13 mouse cellular contexts compared by ENCODE assay signal in genomic region chr16:8794952-8795351, GRCm38 (mm10). TPM values are rescaled to one million over a fixed set of nuclear protein-coding genes. Genes with fewer than 3 reads are reported as not detected.
A peak's percentile ranks its signal among the peaks of the same experiment; 100 is the strongest.
DNase-seq lines count a peak whose midpoint lies in the region; ATAC-seq and TF ChIP-seq lines count a peak whose summit lies in the region.
"Had no signal": no experiment of that assay in that cellular context is flagged by ENCODE, and none has a peak within 500 bp of the region (broad histone marks: within the 10 kb centered on the region; RNA-seq: fewer than 3 reads in every experiment).

No protein-coding gene starts in this region.

- no peaks in the 10 kb centered on the region for H3K4me1 ChIP-seq in forebrain, postnatal 0 days (ENCODE audit: insufficient read depth)
- H3K4me1 ChIP-seq in forebrain, embryonic 14.5 days (ENCODE audit: control insufficient read depth, insufficient read depth, low read length), result no peaks in the 10 kb centered on the region
- H3K4me1 ChIP-seq in lung, adult 2 months (ENCODE audit: control insufficient read depth, insufficient read depth, low read length), result no peaks in the 10 kb centered on the region
- H3K4me1 ChIP-seq: midbrain, embryonic 13.5 days; neural tube, embryonic 15.5 days had no signal

- no peaks in the 10 kb centered on the region for H3K27me3 ChIP-seq in forebrain, postnatal 0 days (ENCODE audit: insufficient read depth, low read length)
- H3K27me3 ChIP-seq in forebrain, embryonic 14.5 days (replicated peaks; ENCODE audit: control insufficient read depth, insufficient read depth, low read length), result no peaks in the 10 kb centered on the region
- H3K27me3 ChIP-seq: midbrain, embryonic 13.5 days; neural tube, embryonic 15.5 days had no signal

- TF ChIP-seq CTCF in forebrain, postnatal 0 days (IDR thresholded peaks at IDR 0.05; ENCODE audit: low read depth), result 0 out of 2 replicates have a peak, but pooled peaks have one; percentile 6
- TF ChIP-seq CTCF in lung, adult 2 months (IDR thresholded peaks at IDR 0.05; ENCODE audit: insufficient read depth, low read length), result 0 out of 2 replicates have a peak, but pooled peaks have one; percentile 2

- ATAC-seq in forebrain, postnatal 0 days, result no peak
- ATAC-seq in forebrain, embryonic 14.5 days, result no peak
- peak; percentile 94 for ATAC-seq in common myeloid progenitor, adult 5-6 weeks (replicated peaks; ENCODE audit: low read depth, poor library complexity, severe bottlenecking)
- peak; percentile 61; the same call in 1 of the 2 replicates for ATAC-seq in megakaryocyte-erythroid progenitor cell, adult 5-6 weeks (replicated peaks; ENCODE audit: low FRiP score, low TSS enrichment, poor library complexity, severe bottlenecking)
- ATAC-seq: midbrain, embryonic 13.5 days had no signal

- DNase-seq in forebrain, postnatal 0 days, result no peak
- no peak for DNase-seq in forebrain, embryonic 14.5 days (ENCODE audit: low spot score)
- no peak for DNase-seq in lung, adult 2 months
- no peak for DNase-seq in lung, postnatal 25 days (ENCODE audit: low spot score)
- no peak for DNase-seq in heart, adult 9 months (ENCODE audit: low spot score in 2 of 2)
- no peak for DNase-seq in adrenal gland, postnatal 10 days
- DNase-seq: cerebellum, postnatal 25 days; right cerebral cortex, postnatal 25 days had no signal

- no peaks in the 10 kb centered on the region for H3K36me3 ChIP-seq in forebrain, postnatal 0 days (ENCODE audit: insufficient read depth)
- H3K36me3 ChIP-seq in forebrain, embryonic 14.5 days (ENCODE audit: control insufficient read depth, insufficient read depth, low read length), result no peaks in the 10 kb centered on the region
- H3K36me3 ChIP-seq: midbrain, embryonic 13.5 days; neural tube, embryonic 15.5 days had no signal

- no peak overlapping the region for H3K9ac ChIP-seq in forebrain, postnatal 0 days
- H3K9ac ChIP-seq in forebrain, embryonic 14.5 days (ENCODE audit: low read length), result no peak overlapping the region
- H3K9ac ChIP-seq: hindbrain, embryonic 14.5 days; midbrain, embryonic 13.5 days; neural tube, embryonic 15.5 days had no signal

- no peak overlapping the region for H3K27ac ChIP-seq in forebrain, postnatal 0 days (ENCODE audit: low read depth, low read length)
- no peak overlapping the region for H3K27ac ChIP-seq in forebrain, embryonic 14.5 days (ENCODE audit: low read depth, low read length)
- H3K27ac ChIP-seq: hindbrain, embryonic 14.5 days; midbrain, embryonic 13.5 days; neural tube, embryonic 15.5 days had no signal

- 6% methylated on average over 3 of the region's 3 CpGs for WGBS in forebrain, postnatal 0 days
- 10% methylated on average over 3 of the region's 3 CpGs for WGBS in forebrain, embryonic 14.5 days
- 4% methylated on average over 3 of the region's 3 CpGs for WGBS in lung, adult 2 months

- H3K9me3 ChIP-seq in forebrain, postnatal 0 days (ENCODE audit: low read length), result no peaks in the 10 kb centered on the region
- peaks cover 4% of the 10 kb centered on the region; the same call in 1 of the 2 replicates for H3K9me3 ChIP-seq in forebrain, embryonic 14.5 days (replicated peaks; ENCODE audit: control insufficient read depth, low read length)
- H3K9me3 ChIP-seq: midbrain, embryonic 13.5 days had no signal

- no peak overlapping the region for H3K4me2 ChIP-seq in forebrain, postnatal 0 days (ENCODE audit: low read depth)
- H3K4me2 ChIP-seq in forebrain, embryonic 14.5 days (ENCODE audit: low read length), result no peak overlapping the region
- H3K4me2 ChIP-seq: hindbrain, embryonic 14.5 days; midbrain, embryonic 13.5 days; neural tube, embryonic 15.5 days had no signal

- TF ChIP-seq POLR2A in lung, adult 2 months (IDR thresholded peaks at IDR 0.05; ENCODE audit: borderline replicate concordance, extremely low read depth, low read depth, low read length), result no peak

- H3K4me3 ChIP-seq in forebrain, postnatal 0 days (ENCODE audit: low read depth, low read length), result no peak overlapping the region
- no peak overlapping the region for H3K4me3 ChIP-seq in forebrain, embryonic 14.5 days (ENCODE audit: low read depth, low read length)
- H3K4me3 ChIP-seq in lung, adult 2 months (replicated peaks; ENCODE audit: extremely low read depth, low read depth, low read length), result no peak overlapping the region
- H3K4me3 ChIP-seq: midbrain, embryonic 13.5 days; neural tube, embryonic 15.5 days had no signal

RNA-seq across cellular contexts. Expression of gene Usp7, which starts 2.8 kb away (rescaled TPM):
- total RNA-seq in forebrain, postnatal 0 days (2014; rRNA removed), result 119 and 200 TPM in 2 replicates
- polyA plus RNA-seq in forebrain, postnatal 0 days (2015; fragmentation: Nextera tagmentation; extraction: Ambion mirVana), result 14.5 and 18.9 TPM in 2 replicates
- 42.1 and 42.7 TPM in 2 replicates for polyA plus RNA-seq in forebrain, embryonic 14.5 days (2014; fragmentation: Nextera tagmentation; extraction: Ambion mirVana)
- polyA plus RNA-seq in lung, adult 2 months (2012; rRNA removed), result 18.6 and 29.8 TPM in 2 replicates
- total RNA-seq in common myeloid progenitor, adult 5-6 weeks (2017), result 195 and 238 TPM in 2 replicates
- 196 and 235 TPM in 2 replicates for total RNA-seq in megakaryocyte-erythroid progenitor cell, adult 5-6 weeks (2014; fragmentation: Nextera tagmentation)
- total RNA-seq in megakaryocyte-erythroid progenitor cell, adult 5-6 weeks (2017), result 202 and 222 TPM in 2 replicates
- 100 to 1,000 TPM in 1 of 2 experiments, 10 to 100 TPM in 1; 88.5 to 109 TPM for total RNA-seq in adrenal gland, postnatal 10 days (2021)

RNA-seq across cellular contexts. Expression of gene 1810013L24Rik, which starts 34.9 kb away (rescaled TPM):
- 63.7 and 80.2 TPM in 2 replicates for total RNA-seq in forebrain, postnatal 0 days (2014; rRNA removed)
- 8.2 and 15.9 TPM in 2 replicates for polyA plus RNA-seq in forebrain, postnatal 0 days (2015; fragmentation: Nextera tagmentation; extraction: Ambion mirVana)
- polyA plus RNA-seq in forebrain, embryonic 14.5 days (2014; fragmentation: Nextera tagmentation; extraction: Ambion mirVana), result 19.6 and 24.9 TPM in 2 replicates
- polyA plus RNA-seq in lung, adult 2 months (2012; rRNA removed), result 23.2 and 28.6 TPM in 2 replicates
- total RNA-seq in common myeloid progenitor, adult 5-6 weeks (2017), result 63.6 and 71.1 TPM in 2 replicates
- 45.2 and 52.0 TPM in 2 replicates for total RNA-seq in megakaryocyte-erythroid progenitor cell, adult 5-6 weeks (2014; fragmentation: Nextera tagmentation)
- total RNA-seq in megakaryocyte-erythroid progenitor cell, adult 5-6 weeks (2017), result 45.7 and 54.5 TPM in 2 replicates
- 10 to 100 TPM; 60.5 to 66.0 TPM for total RNA-seq in adrenal gland, postnatal 10 days (2021)

Comparison
In these comparisons a context has a peak if more than half of its experiments do, and no peak if none do; other contexts are left out.
1. ATAC-seq: peak in common myeloid progenitor, adult 5-6 weeks (single experiment) and megakaryocyte-erythroid progenitor cell, adult 5-6 weeks (single experiment); none in forebrain, postnatal 0 days (single experiment) and forebrain, embryonic 14.5 days (single experiment).